Mouse (Mus musculus): ENCODE results near the gene Tnnt2. TPM values are rescaled to one million over a fixed set of nuclear protein-coding genes. Genes with fewer than 3 reads are reported as not detected.

The Tnnt2 gene
- polyA plus RNA-seq, 1 experiment from 2014 or later: 5.7 TPM

DNA sequence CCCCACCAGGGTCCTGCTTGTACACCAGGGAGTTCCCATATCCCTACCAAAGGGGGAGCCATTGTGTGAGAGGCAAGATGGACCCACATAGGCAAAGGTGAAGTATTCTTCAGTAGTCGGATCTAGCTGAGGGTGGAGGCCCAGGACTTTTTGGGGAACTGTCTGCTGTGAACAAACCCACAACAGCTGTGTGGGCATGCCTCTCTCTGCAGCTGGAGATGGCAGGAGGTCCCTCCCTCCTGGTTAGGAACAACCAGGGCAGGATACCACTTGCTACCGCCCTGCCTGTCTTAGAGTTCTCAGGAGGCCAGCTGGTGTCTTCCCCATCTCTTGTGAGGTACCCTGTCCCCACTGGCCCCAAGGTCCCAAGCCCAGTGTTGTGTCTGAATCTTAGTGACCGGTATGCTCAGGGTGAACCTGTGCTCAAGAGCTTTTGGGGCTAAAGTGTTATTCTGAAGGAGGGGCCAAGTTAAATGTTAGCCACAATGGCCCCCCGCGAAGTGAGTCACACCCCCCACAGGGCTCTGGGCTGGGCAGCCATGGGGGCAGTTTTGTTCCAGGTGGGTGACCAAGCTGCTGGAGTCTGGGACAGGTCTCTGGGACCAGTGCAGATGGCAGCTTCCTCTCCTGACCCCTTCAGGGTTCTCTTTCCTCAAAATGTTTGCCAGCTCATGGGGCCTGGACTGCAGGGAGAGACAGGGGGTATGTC lies 22.3 kb upstream of the Tnnt2 start:
- Histone ChIP-seq H3K9ac (ENCODE audit: low read depth, low read length) (no peak overlapping the region), H3K36me3 (ENCODE audit: insufficient read depth, low read length) (no peaks in the 10 kb centered on the region), H3K4me3 (replicated peaks; ENCODE audit: low read depth, low read length) (no peak overlapping the region), H3K9me3 (replicated peaks; ENCODE audit: low read length) (no peaks in the 10 kb centered on the region), H3K27ac (0 out of 2 replicates have a peak overlapping the region, but pooled peaks have one; percentile 21), H3K4me1 (replicated peaks; ENCODE audit: insufficient read depth, low read length) (peaks cover 15% of the 10 kb centered on the region; the same call in 1 of the 2 replicates), H3K4me2 (ENCODE audit: low read length) (no peak overlapping the region), H3K27me3 (ENCODE audit: insufficient read depth, low read length) (no peaks in the 10 kb centered on the region)
- no peak for TF ChIP-seq CTCF (IDR thresholded peaks at IDR 0.05; ENCODE audit: low read depth)
- ATAC-seq (replicated peaks; ENCODE audit: low FRiP score, low read depth) (0 out of 2 replicates have a peak, but pooled peaks have one; percentile 25), DNase-seq (ENCODE audit: low spot score) (no peak)
- WGBS: 51% methylated on average over 5 of the region's 5 CpGs

DNA sequence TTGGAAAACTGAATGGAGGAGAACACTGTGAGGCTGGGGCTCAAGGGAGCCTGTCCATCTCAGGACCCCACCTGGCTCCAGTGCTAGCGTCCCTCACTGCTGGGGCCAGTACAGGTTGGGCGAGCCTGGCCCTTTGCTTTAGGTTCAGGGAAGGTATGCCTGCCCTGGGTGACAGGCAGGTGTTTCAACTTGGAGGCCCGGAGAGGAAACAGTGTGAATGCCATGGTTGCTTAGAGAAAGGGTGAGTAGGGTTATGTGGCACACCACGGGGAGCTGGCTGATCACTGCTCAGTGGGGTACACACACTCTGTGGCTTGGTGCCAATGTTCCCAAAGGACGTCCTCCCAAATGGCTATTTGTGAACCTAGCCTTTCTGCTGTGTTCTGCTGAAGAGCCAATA lies 21.6 kb upstream of the Tnnt2 start:
- Histone ChIP-seq H3K9me3 (replicated peaks; ENCODE audit: low read length) (no peaks in the 10 kb centered on the region), H3K36me3 (ENCODE audit: insufficient read depth, low read length) (no peaks in the 10 kb centered on the region), H3K9ac (ENCODE audit: low read depth, low read length) (no peak overlapping the region), H3K27me3 (ENCODE audit: insufficient read depth, low read length) (no peaks in the 10 kb centered on the region), H3K27ac (0 out of 2 replicates have a peak overlapping the region, but pooled peaks have one; percentile 21), H3K4me1 (replicated peaks; ENCODE audit: insufficient read depth, low read length) (peaks cover 17% of the 10 kb centered on the region), H3K4me2 (ENCODE audit: low read length) (no peak overlapping the region), H3K4me3 (replicated peaks; ENCODE audit: low read depth, low read length) (no peak overlapping the region)
- no peak for DNase-seq (ENCODE audit: low spot score)
- no peak for ATAC-seq (replicated peaks; ENCODE audit: low FRiP score, low read depth)
- WGBS: 72% methylated on average over 5 of the region's 5 CpGs
- no peak for TF ChIP-seq CTCF (IDR thresholded peaks at IDR 0.05; ENCODE audit: low read depth)

DNA sequence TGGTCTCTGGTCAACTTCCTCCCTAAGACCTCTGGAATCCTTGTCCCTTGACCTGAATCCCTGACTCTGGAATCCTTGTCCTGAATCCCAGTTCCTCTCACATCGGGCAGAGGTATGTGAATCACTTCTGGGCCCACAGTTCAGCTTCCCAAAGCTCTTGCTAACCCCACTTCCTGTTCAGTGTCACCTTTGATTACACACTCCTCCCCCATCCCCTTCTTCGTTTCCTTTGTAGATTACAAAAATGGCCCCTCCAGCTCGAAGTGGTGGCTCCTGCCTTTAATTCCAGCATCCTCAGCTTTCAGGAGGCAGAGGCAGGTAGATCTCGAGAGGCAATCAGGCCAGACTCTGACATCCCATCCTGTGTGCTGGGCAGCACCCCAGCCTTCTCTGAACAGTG lies 18.6 kb upstream of the Tnnt2 start:
- Histone ChIP-seq H3K36me3 (ENCODE audit: insufficient read depth, low read length) (no peaks in the 10 kb centered on the region), H3K27ac (no peak overlapping the region), H3K4me2 (ENCODE audit: low read length) (no peak overlapping the region), H3K4me1 (replicated peaks; ENCODE audit: insufficient read depth, low read length) (peaks cover 14% of the 10 kb centered on the region), H3K27me3 (ENCODE audit: insufficient read depth, low read length) (no peaks in the 10 kb centered on the region), H3K9ac (ENCODE audit: low read depth, low read length) (no peak overlapping the region), H3K4me3 (replicated peaks; ENCODE audit: low read depth, low read length) (no peak overlapping the region), H3K9me3 (replicated peaks; ENCODE audit: low read length) (no peaks in the 10 kb centered on the region)
- WGBS: 49% methylated on average over 4 of the region's 4 CpGs
- no peak for ATAC-seq (replicated peaks; ENCODE audit: low FRiP score, low read depth)
- DNase-seq (ENCODE audit: low spot score): no peak
- TF ChIP-seq CTCF (IDR thresholded peaks at IDR 0.05; ENCODE audit: low read depth): no peak

DNA sequence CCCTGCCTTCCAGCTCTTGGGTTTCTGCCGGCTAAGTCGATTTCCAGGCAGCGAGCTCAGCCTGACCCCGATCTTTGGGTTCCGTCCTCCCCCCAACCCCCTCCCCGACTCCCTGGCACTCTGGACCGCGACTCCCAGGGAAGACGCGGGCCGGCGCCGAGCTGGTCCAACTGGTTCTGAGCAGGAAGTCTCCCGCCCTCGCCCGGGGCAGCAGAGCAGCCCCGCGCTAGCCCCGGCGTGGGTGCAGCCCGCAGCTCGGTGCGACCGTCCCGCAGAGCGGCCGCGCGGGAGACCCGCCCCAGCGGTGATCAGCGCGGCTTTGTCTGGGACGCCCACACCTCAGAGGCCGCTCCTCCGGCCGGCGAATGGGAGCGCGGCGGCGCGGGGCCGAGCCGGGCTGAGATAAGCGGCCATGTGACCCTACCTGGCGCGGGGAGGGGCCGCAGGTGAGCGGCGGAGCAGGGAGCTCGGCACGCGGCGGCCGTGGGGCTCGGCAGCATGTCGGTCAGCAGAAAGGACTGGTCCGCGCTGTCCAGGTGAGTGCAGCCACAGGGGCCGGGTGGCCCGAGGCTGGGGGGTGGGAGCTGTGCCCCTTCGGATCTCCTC lies 17.6 kb upstream of the Tnnt2 start, which contains the start of gene Lad1:
Gene Lad1, plus strand, starts transcription at position 118 of the 606 bp plus-strand sequence.
- no peak for DNase-seq (ENCODE audit: low spot score)
- peak within 1 kb of the TSS; percentile 58 for H3K4me3 ChIP-seq (replicated peaks; ENCODE audit: low read depth, low read length)
- WGBS: under 1% methylated on average over 63 of the region's 63 CpGs
- no peaks in the 10 kb centered on the region for H3K27me3 ChIP-seq (ENCODE audit: insufficient read depth, low read length)
- ATAC-seq (replicated peaks; ENCODE audit: low FRiP score, low read depth): peak; percentile 55
- peaks cover 7% of the 10 kb centered on the region for H3K4me1 ChIP-seq (replicated peaks; ENCODE audit: insufficient read depth, low read length)
- no peaks in the 10 kb centered on the region for H3K9me3 ChIP-seq (replicated peaks; ENCODE audit: low read length)
- no peak for TF ChIP-seq CTCF (IDR thresholded peaks at IDR 0.05; ENCODE audit: low read depth)
- no peaks in the 10 kb centered on the region for H3K36me3 ChIP-seq (ENCODE audit: insufficient read depth, low read length)
- peak within 1 kb of the TSS; percentile 63; the same call in 1 of the 2 replicates for H3K27ac ChIP-seq
- peak within 1 kb of the TSS; percentile 97 for H3K4me2 ChIP-seq (ENCODE audit: low read length)
- H3K9ac ChIP-seq (ENCODE audit: low read depth, low read length): peak within 1 kb of the TSS; percentile 63

DNA sequence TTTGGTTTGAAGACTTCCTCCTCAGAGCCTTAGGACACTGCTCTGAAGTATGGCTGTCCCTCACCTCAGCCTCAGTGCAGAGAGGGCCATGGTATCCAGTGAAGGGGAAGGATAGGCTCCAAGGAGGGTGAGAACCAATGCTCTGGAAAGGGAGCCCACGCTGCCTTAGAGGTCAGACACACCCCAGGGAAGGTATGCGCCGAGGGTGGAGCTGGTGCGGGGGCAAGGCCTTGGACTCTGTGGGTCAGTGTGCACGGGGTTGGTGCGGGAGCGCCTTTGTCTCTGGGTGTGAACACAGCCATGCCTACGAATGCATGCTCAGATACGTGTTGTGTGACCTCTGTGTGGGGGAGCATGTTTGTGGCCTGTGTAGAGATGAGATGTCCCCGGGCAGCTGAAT lies 16.1 kb upstream of the Tnnt2 start:
- Histone ChIP-seq H3K9me3 (replicated peaks; ENCODE audit: low read length) (no peaks in the 10 kb centered on the region), H3K4me3 (replicated peaks; ENCODE audit: low read depth, low read length) (peak overlapping the region; percentile 58; the same call in 1 of the 2 replicates), H3K9ac (ENCODE audit: low read depth, low read length) (0 out of 2 replicates have a peak overlapping the region, but pooled peaks have one; percentile 13), H3K27me3 (ENCODE audit: insufficient read depth, low read length) (no peaks in the 10 kb centered on the region), H3K4me2 (ENCODE audit: low read length) (peak overlapping the region; percentile 97), H3K4me1 (replicated peaks; ENCODE audit: insufficient read depth, low read length) (peaks cover 7% of the 10 kb centered on the region), H3K27ac (no peak overlapping the region), H3K36me3 (ENCODE audit: insufficient read depth, low read length) (no peaks in the 10 kb centered on the region)
- WGBS: 59% methylated on average over 10 of the region's 10 CpGs
- no peak for TF ChIP-seq CTCF (IDR thresholded peaks at IDR 0.05; ENCODE audit: low read depth)
- no peak for DNase-seq (ENCODE audit: low spot score)
- peak; percentile 25; the same call in 1 of the 2 replicates for ATAC-seq (replicated peaks; ENCODE audit: low FRiP score, low read depth)

DNA sequence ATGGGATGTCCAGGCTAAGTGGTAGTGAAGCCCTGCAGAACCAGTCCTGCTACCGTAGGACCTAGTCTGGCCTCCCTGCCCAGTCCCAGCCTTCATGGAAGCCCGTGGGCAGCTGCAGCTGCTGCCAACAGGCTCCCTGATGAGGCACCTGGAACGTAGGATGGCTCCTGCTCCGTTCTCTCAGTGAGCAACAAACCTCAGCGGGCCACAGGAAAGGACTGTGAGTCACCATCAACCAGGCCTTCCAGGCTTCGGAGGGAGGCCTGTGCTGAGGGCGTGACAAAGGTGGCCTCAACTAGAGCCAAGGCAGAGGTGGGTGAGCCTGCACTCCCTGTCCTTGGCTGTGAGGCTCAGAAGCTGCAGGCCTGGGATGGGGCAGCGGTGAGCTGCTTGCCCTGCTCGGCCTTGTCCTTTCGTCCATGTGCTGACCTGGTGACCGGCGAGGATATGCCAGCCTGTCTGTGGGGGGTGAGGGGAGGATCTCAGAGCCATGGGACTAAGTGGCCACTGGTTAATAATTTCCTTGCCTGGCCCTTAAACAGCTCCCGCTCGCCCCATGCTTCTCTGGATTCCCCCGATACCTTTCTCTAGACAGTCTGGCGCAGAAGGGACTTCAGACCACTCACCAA lies 15.3 kb upstream of the Tnnt2 start:
- ATAC-seq (replicated peaks; ENCODE audit: low FRiP score, low read depth): peak; percentile 55
- H3K27me3 ChIP-seq (ENCODE audit: insufficient read depth, low read length): no peaks in the 10 kb centered on the region
- no peaks in the 10 kb centered on the region for H3K36me3 ChIP-seq (ENCODE audit: insufficient read depth, low read length)
- 48% methylated on average over 16 of the region's 16 CpGs for WGBS
- peaks cover 7% of the 10 kb centered on the region for H3K4me1 ChIP-seq (replicated peaks; ENCODE audit: insufficient read depth, low read length)
- H3K9me3 ChIP-seq (replicated peaks; ENCODE audit: low read length): no peaks in the 10 kb centered on the region
- no peak for TF ChIP-seq CTCF (IDR thresholded peaks at IDR 0.05; ENCODE audit: low read depth)
- DNase-seq (ENCODE audit: low spot score): no peak
- H3K27ac ChIP-seq: peak overlapping the region; percentile 66; the same call in 1 of the 2 replicates
- H3K4me2 ChIP-seq (ENCODE audit: low read length): peak overlapping the region; percentile 2; the same call in 1 of the 2 replicates
- no peak overlapping the region for H3K9ac ChIP-seq (ENCODE audit: low read depth, low read length)
- no peak overlapping the region for H3K4me3 ChIP-seq (replicated peaks; ENCODE audit: low read depth, low read length)
